Mouse (Mus musculus) erythroblast, embryonic 14.5 days (primary cell): ENCODE data around the gene Mlh3.

Experiments
- GATA1 ChIP-seq: IDR thresholded peaks from 2 replicates; pipeline ENCODE4 v1.6.1; 2012; ENCODE audit warnings: low read length, inconsistent platforms, mixed read lengths
- TAL1 ChIP-seq: IDR thresholded peaks from 3 replicates; pipeline ENCODE4 v1.6.1; 2012; ENCODE audit warnings: low read length, inconsistent platforms, mixed read lengths

GRCm38 (mm10) chr12:85185810-85186209, 84.6 kb downstream of the Mlh3 start:
- TF ChIP-seq GATA1 (no peak), TAL1 (no peak)
